Mouse (Mus musculus) forebrain, embryonic 13.5 days (tissue): ENCODE measurements around the gene Senp3. TPM values are rescaled to one million over a fixed set of nuclear protein-coding genes. Genes with fewer than 3 reads are reported as not detected.

Experiments
- ATAC-seq: fragments of 200-750 bp; cut with Nextera tagmentation; 2 replicates; pipeline ENCODE4 v1.8.0; 2017
- H3K27ac ChIP-seq: fragments of 300-500 bp; sonication (generic); 2 replicates; pipeline ENCODE4 v1.5.1; 2015; ENCODE audit warnings: inconsistent platforms, mild to moderate bottlenecking, moderate library complexity
- H3K27me3 ChIP-seq: fragments of 300-500 bp; sonication (generic); 2 replicates; pipeline ENCODE4 v1.6.1; 2015; ENCODE audit warnings: mild to moderate bottlenecking, inconsistent platforms
- H3K36me3 ChIP-seq: fragments of 300-500 bp; sonication (generic); 2 replicates; pipeline ENCODE4 v1.6.1; 2015; ENCODE audit warnings: mild to moderate bottlenecking, inconsistent platforms; ENCODE audit not compliant: poor library complexity, severe bottlenecking
- H3K4me1 ChIP-seq: fragments of 300-500 bp; sonication (generic); 2 replicates; pipeline ENCODE4 v1.6.1; 2015; ENCODE audit warnings: inconsistent platforms
- H3K4me2 ChIP-seq: fragments of 300-500 bp; sonication (generic); 2 replicates; pipeline ENCODE4 v1.6.1; 2015; ENCODE audit warnings: inconsistent platforms, mild to moderate bottlenecking, moderate library complexity
- H3K4me3 ChIP-seq: fragments of 300-500 bp; sonication (generic); 2 replicates; pipeline ENCODE4 v1.5.1; 2015; ENCODE audit warnings: mild to moderate bottlenecking, inconsistent platforms
- H3K9ac ChIP-seq: fragments of 300-500 bp; sonication (generic); 2 replicates; pipeline ENCODE4 v1.6.1; 2015; ENCODE audit warnings: mild to moderate bottlenecking, inconsistent platforms
- H3K9me3 ChIP-seq: fragments of 300-500 bp; sonication (generic); replicated peaks from 2 replicates; pipeline ENCODE4 v1.6.1; 2016; ENCODE audit warnings: inconsistent platforms
- WGBS: fragments of 180-500 bp; shearing (Covaris S2); methylation state at CpG from one replicate; pipeline ENCODE4 v1.1.7; 2015; 5-methylcytosine and 5-hydroxymethylcytosine counted together
- polyA plus RNA-seq: library from polyadenylated mRNA; unstranded; fragments of >200 nt; fragmentation: Nextera tagmentation; extraction: Ambion mirVana; gene quantifications from 2 replicates; pipeline ENCODE4 v1.2.1, GENCODE M21; 2015

Gene Senp3
- polyA plus RNA-seq, 1 experiment from 2014 or later: 93.7 TPM

- Histone ChIP-seq H3K27ac (peak within 1 kb of the TSS; percentile 6; the same call in 1 of the 2 replicates), H3K4me1 (peaks cover 36% of the 10 kb centered on the region), H3K27me3 (no peaks in the 10 kb centered on the region), H3K4me2 (no peak within 1 kb of the TSS), H3K9ac (no peak within 1 kb of the TSS; the same call in 1 of the 2 replicates), H3K4me3 (no peak within 1 kb of the TSS), H3K9me3 (no peaks in the 10 kb centered on the region), H3K36me3 (no peaks in the 10 kb centered on the region)
- 51% methylated on average over 10 of the region's 10 CpGs for WGBS
- ATAC-seq: no peak
These were observed 3.8 kb upstream of the Senp3 start, which contains the start of gene Tnfsf13 for GRCm38 (mm10) chr11:69685526-69686148. Gene Tnfsf13, minus strand, starts transcription at chr11:69685784.

- H3K27me3 ChIP-seq: no peaks in the 10 kb centered on the region
- H3K9ac ChIP-seq: no peak overlapping the region
- 81% methylated on average over 6 of the region's 6 CpGs for whole genome bisulfite sequencing
- H3K27ac ChIP-seq: 0 out of 2 replicates have a peak overlapping the region, but pooled peaks have one; percentile 6
- no peak for ATAC-seq
- H3K4me3 ChIP-seq: no peak overlapping the region
- H3K36me3 ChIP-seq: peaks cover 6% of the 10 kb centered on the region
- H3K9me3 ChIP-seq: no peaks in the 10 kb centered on the region
- H3K4me2 ChIP-seq: no peak overlapping the region
- H3K4me1 ChIP-seq: peaks cover 44% of the 10 kb centered on the region
These were observed 3.1 kb upstream of the Senp3 start for GRCm38 (mm10) chr11:69684936-69685335.

GRCm38 (mm10) chr11:69684128-69684745 is 2.4 kb upstream of the Senp3 start:
- H3K4me1 ChIP-seq: peaks cover 49% of the 10 kb centered on the region
- WGBS: 77% methylated on average over 12 of the region's 12 CpGs

GRCm38 (mm10) chr11:69683576-69683975 is 1.7 kb upstream of the Senp3 start:
- no peak overlapping the region for H3K9ac ChIP-seq
- H3K4me3 ChIP-seq: no peak overlapping the region
- no peak overlapping the region for H3K4me2 ChIP-seq
- no peak for ATAC-seq
- no peaks in the 10 kb centered on the region for H3K27me3 ChIP-seq
- no peak overlapping the region for H3K27ac ChIP-seq
- H3K4me1 ChIP-seq: peaks cover 50% of the 10 kb centered on the region
- peaks cover 19% of the 10 kb centered on the region for H3K36me3 ChIP-seq
- no peaks in the 10 kb centered on the region for H3K9me3 ChIP-seq
- WGBS: 85% methylated on average over 7 of the region's 7 CpGs

More at GRCm38 (mm10) chr11:69684128-69684745, 2.4 kb upstream of the Senp3 start:
- no peaks in the 10 kb centered on the region for H3K9me3 ChIP-seq
- no peak overlapping the region for H3K4me2 ChIP-seq
- H3K4me3 ChIP-seq: no peak overlapping the region
- H3K27me3 ChIP-seq: no peaks in the 10 kb centered on the region
- no peak for ATAC-seq
- no peak overlapping the region for H3K9ac ChIP-seq
- H3K27ac ChIP-seq: no peak overlapping the region
- H3K36me3 ChIP-seq: peaks cover 12% of the 10 kb centered on the region

- peak overlapping the region; percentile 96 for H3K27ac ChIP-seq
- H3K36me3 ChIP-seq: peaks cover 24% of the 10 kb centered on the region
- peaks cover 50% of the 10 kb centered on the region for H3K4me1 ChIP-seq
- H3K9ac ChIP-seq: peak overlapping the region; percentile 39; the same call in 1 of the 2 replicates
- H3K4me3 ChIP-seq: peak overlapping the region; percentile 78; the same call in 1 of the 2 replicates
- no peaks in the 10 kb centered on the region for H3K9me3 ChIP-seq
- 21% methylated on average over 12 of the region's 12 CpGs for WGBS
- no peaks in the 10 kb centered on the region for H3K27me3 ChIP-seq
- H3K4me2 ChIP-seq: peak overlapping the region; percentile 97
- peak; percentile 44; the same call in 1 of the 2 replicates for ATAC-seq
These were observed 1.1 kb upstream of the Senp3 start for GRCm38 (mm10) chr11:69682840-69683533.

GRCm38 (mm10) chr11:69682209-69682839 is 440 bp upstream of the Senp3 start:
- H3K27ac ChIP-seq: peak overlapping the region; percentile 96
- no peaks in the 10 kb centered on the region for H3K9me3 ChIP-seq
- ATAC-seq: peak; percentile 41; the same call in 1 of the 2 replicates
- H3K27me3 ChIP-seq: no peaks in the 10 kb centered on the region
- H3K9ac ChIP-seq: peak overlapping the region; percentile 76
- H3K4me3 ChIP-seq: peak overlapping the region; percentile 78
- H3K4me1 ChIP-seq: peaks cover 50% of the 10 kb centered on the region
- peak overlapping the region; percentile 97 for H3K4me2 ChIP-seq
- WGBS: 25% methylated on average over 24 of the region's 24 CpGs
- peaks cover 31% of the 10 kb centered on the region for H3K36me3 ChIP-seq

GRCm38 (mm10) chr11:69680136-69680855 is 1.6 kb downstream of the Senp3 start:
- peak overlapping the region; percentile 78 for H3K4me3 ChIP-seq
- peak overlapping the region; percentile 97 for H3K4me2 ChIP-seq
- no peak for ATAC-seq
- H3K4me1 ChIP-seq: peaks cover 33% of the 10 kb centered on the region
- H3K9ac ChIP-seq: peak overlapping the region; percentile 88; the same call in 1 of the 2 replicates
- H3K9me3 ChIP-seq: no peaks in the 10 kb centered on the region
- H3K27ac ChIP-seq: no peak overlapping the region
- no peaks in the 10 kb centered on the region for H3K27me3 ChIP-seq
- WGBS: 93% methylated on average over 30 of the region's 30 CpGs
- peaks cover 51% of the 10 kb centered on the region for H3K36me3 ChIP-seq

GRCm38 (mm10) chr11:69679144-69679543 is 2.7 kb downstream of the Senp3 start:
- no peaks in the 10 kb centered on the region for H3K27me3 ChIP-seq
- H3K9me3 ChIP-seq: no peaks in the 10 kb centered on the region
- no peak overlapping the region for H3K27ac ChIP-seq
- no peak overlapping the region for H3K4me2 ChIP-seq
- no peak overlapping the region for H3K9ac ChIP-seq
- no peak for ATAC-seq
- H3K36me3 ChIP-seq: peaks cover 63% of the 10 kb centered on the region
- no peak overlapping the region for H3K4me3 ChIP-seq
- 93% methylated on average over 2 of the region's 2 CpGs for WGBS
- H3K4me1 ChIP-seq: peaks cover 33% of the 10 kb centered on the region

- Histone ChIP-seq H3K27ac (peak within 1 kb of the TSS; percentile 98), H3K27me3 (no peaks in the 10 kb centered on the region), H3K9ac (peak within 1 kb of the TSS; percentile 100), H3K9me3 (no peaks in the 10 kb centered on the region), H3K4me1 (peaks cover 31% of the 10 kb centered on the region), H3K4me3 (peak within 1 kb of the TSS; percentile 100), H3K36me3 (peaks cover 75% of the 10 kb centered on the region), H3K4me2 (peak within 1 kb of the TSS; percentile 97)
- ATAC-seq: peak; percentile 97
- under 1% methylated on average over 36 of the region's 36 CpGs for WGBS
These were observed 9.6 kb downstream of the Senp3 start, which contains the start of gene Eif4a1 for GRCm38 (mm10) chr11:69672211-69672706. Gene Eif4a1, minus strand, starts transcription at chr11:69672423.

- Histone ChIP-seq H3K9me3 (no peaks in the 10 kb centered on the region), H3K4me3 (peak overlapping the region; percentile 100), H3K4me1 (peaks cover 31% of the 10 kb centered on the region), H3K27ac (peak overlapping the region; percentile 98), H3K27me3 (no peaks in the 10 kb centered on the region), H3K4me2 (peak overlapping the region; percentile 97), H3K36me3 (peaks cover 74% of the 10 kb centered on the region), H3K9ac (peak overlapping the region; percentile 100)
- under 1% methylated on average over 43 of the region's 43 CpGs for WGBS
- peak; percentile 6; the same call in 1 of the 2 replicates for ATAC-seq
These were observed 10.2 kb downstream of the Senp3 start for GRCm38 (mm10) chr11:69671726-69672124.
